Mouse (Mus musculus): ENCODE measurements at regions not wholly inside any gene's neighbourhood (a gene's known extent, or its start where the extent isn't known, plus 50 kb on each side); places are given as distances from the start of the nearest gene placed in this dataset.

DNA sequence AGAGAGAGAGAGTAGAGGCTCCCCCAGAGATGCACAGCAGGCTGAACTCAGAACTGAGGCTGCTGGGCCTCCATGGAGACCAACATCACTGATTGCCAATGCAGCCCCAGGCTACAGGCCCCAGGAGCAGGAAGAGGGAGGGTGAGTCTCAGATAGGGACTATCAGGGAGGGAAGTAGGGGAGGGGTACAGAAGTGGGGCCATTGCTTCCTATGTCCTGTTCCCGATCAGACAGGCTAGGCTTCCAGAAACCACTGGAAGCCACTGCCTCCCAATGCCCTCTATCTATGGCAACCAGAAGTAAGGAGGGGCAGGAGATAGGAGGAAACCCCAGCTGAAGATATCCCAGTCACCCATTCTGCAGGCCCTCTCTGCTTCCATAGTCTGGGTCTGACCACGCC lies 97.2 kb upstream of the Wnt4 start:
- no peak for TF ChIP-seq GATA1 (IDR thresholded peaks at IDR 0.05; ENCODE audit: low read length)
- no peak for TF ChIP-seq TAL1 (IDR thresholded peaks at IDR 0.05; ENCODE audit: low read length)

Measured in erythroblast, embryonic 14.5 days (primary cell).